Mouse (Mus musculus): Measurements from ENCODE around the gene Olfr444. TPM values are rescaled to one million over a fixed set of nuclear protein-coding genes. Genes with fewer than 3 reads are reported as not detected.

Olfr444 gene
- not detected for polyA plus RNA-seq (2017; shearing (Covaris generic))

DNA sequence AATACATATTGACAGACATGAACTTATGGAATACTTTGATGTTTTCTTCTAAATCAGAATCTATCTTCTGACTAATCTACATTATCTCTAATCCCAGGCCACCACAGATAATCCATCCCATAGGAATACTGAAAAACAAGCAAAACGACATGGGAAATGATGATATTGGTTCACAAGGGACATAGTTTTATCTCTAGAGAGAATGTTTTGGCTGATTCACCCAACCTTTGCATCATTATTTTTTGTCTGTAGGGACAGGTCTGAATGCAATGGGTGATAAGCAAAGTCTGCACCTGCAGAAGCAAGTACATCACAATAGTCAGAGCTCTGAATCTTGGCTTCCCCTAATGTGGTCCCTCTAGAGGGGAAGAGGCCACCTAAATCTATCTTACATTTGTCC is at the start of gene Olfr444:
Gene Olfr444 (plus strand): TSS at position 301 of the 400 bp plus-strand sequence.

GRCm38 (mm10) chr6:42908578-42908977 is 40.3 kb upstream of the Olfr444 start, which contains the start of gene Olfr447:
Gene Olfr447 (plus strand): TSS chr6:42908878.

DNA sequence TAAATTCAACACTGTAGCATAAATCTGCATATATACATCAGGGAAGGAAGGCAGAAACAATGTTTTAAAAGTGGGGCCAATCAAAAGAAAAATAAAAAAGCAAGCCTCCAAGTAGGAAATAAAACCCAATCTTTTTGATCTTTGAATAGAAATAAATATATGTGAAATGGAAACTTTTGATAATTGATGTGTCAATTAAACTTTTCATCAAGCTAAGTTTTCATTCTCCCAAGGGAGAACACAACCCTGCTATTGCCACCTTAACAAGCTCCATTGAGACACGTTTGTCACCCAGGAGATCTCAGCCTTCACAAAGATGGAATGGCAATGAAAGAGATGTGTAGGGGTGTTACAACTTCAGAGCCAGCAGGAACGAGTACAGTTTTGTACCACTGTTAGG is 27.8 kb upstream of the Olfr444 start, which contains the start of gene Olfr446:
Gene Olfr446 (plus strand): TSS at position 301 of the 400 bp plus-strand sequence.

Other genes with a start within 250 kb of the Olfr444 start
- not detected for gene Tcaf1, start 239.0 kb upstream of the Olfr444 start, polyA plus RNA-seq (2017; shearing (Covaris generic))
- not detected for gene Olfr453, start 209.7 kb upstream of the Olfr444 start, polyA plus RNA-seq (2017; shearing (Covaris generic))
- not detected for gene Olfr38, start 192.7 kb upstream of the Olfr444 start, polyA plus RNA-seq (2017; shearing (Covaris generic))
- not detected for gene Olfr452, start 164.0 kb upstream of the Olfr444 start, polyA plus RNA-seq (2017; shearing (Covaris generic))
- not detected for gene Olfr450, start 137.1 kb upstream of the Olfr444 start, polyA plus RNA-seq (2017; shearing (Covaris generic))
- gene Olfr449, start 114.7 kb upstream of the Olfr444 start, polyA plus RNA-seq (2017; shearing (Covaris generic)): not detected
- gene Olfr448, start 58.6 kb upstream of the Olfr444 start, polyA plus RNA-seq (2017; shearing (Covaris generic)): not detected
- not detected for gene Olfr447, start 40.2 kb upstream of the Olfr444 start, polyA plus RNA-seq (2017; shearing (Covaris generic))
- gene Olfr446, start 27.7 kb upstream of the Olfr444 start, polyA plus RNA-seq (2017; shearing (Covaris generic)): 0.17 TPM
- not detected for gene Olfr441, start 157.3 kb downstream of the Olfr444 start, polyA plus RNA-seq (2017; shearing (Covaris generic))
- gene Olfr237-ps1, start 197.5 kb downstream of the Olfr444 start, polyA plus RNA-seq (2017; shearing (Covaris generic)): not detected
- not detected for gene Olfr437, start 214.2 kb downstream of the Olfr444 start, polyA plus RNA-seq (2017; shearing (Covaris generic))
- 0.27 TPM for gene Olfr13, start 223.1 kb downstream of the Olfr444 start, polyA plus RNA-seq (2017; shearing (Covaris generic))
- not detected for gene Olfr435, start 248.1 kb downstream of the Olfr444 start, polyA plus RNA-seq (2017; shearing (Covaris generic))